Mouse (Mus musculus): ENCODE measurements at regions not wholly inside any gene's neighbourhood (a gene's known extent, or its start where the extent isn't known, plus 50 kb on each side); places are given as distances from the start of the nearest gene placed in this dataset.

- H3K9me3 ChIP-seq (ENCODE audit: control insufficient read depth, low read length) = no peaks in the 10 kb centered on the region
- peaks cover 3% of the 10 kb centered on the region; the same call in 1 of the 2 replicates for H3K4me1 ChIP-seq (ENCODE audit: control insufficient read depth, insufficient read depth, low read length)
- no peaks in the 10 kb centered on the region for H3K27me3 ChIP-seq (ENCODE audit: control insufficient read depth, insufficient read depth, low read length)
- H3K27ac ChIP-seq (replicated peaks; ENCODE audit: low read depth, low read length) = no peak overlapping the region
- H3K9ac ChIP-seq (replicated peaks; ENCODE audit: low read length) = no peak overlapping the region
- peak; percentile 31 for DNase-seq
- no peak overlapping the region for H3K4me3 ChIP-seq (replicated peaks; ENCODE audit: low read depth, low read length)
- no peak for ATAC-seq (ENCODE audit: low FRiP score, low TSS enrichment)
- WGBS = 50% methylated on average over 15 of the region's 15 CpGs
- H3K4me2 ChIP-seq (ENCODE audit: low read length) = no peak overlapping the region
- H3K36me3 ChIP-seq (ENCODE audit: control insufficient read depth, insufficient read depth, low read length) = no peaks in the 10 kb centered on the region
These were observed 98.2 kb upstream of the Neo1 start for GRCm38 (mm10) chr9:59134171-59135041.

DNA sequence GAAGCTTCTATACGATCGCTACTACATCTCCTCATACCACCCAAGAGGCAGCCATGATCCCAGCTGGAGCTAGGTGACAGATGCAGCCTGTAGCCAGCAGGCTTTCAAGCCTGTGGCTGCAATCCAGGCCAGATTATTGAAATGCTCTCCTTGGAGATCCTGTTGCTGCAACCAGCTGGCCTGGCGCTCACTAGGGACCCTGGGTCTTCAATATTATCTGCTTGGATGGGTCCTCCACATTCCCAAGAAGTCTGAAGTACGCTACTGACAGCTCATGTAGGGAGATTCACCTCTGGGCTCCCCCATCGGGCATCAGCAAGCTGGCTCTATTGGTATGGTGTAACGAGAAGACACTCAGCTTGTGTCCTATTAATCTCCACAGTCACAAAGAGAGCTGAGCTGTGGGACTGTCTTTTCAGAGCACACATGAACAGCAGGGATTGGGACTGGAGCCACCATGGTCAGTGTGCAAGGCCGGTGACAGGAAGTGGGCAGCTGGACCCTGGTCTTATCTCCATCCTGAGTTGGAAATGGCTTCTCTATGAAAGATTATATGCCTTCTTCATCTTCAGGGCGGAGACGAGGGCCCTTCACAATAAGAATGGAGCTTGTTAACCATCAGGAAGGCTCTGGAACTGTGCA is 93.6 kb upstream of the Neo1 start:
- no peak overlapping the region for H3K9ac ChIP-seq (replicated peaks; ENCODE audit: low read length)
- H3K27me3 ChIP-seq (ENCODE audit: control insufficient read depth, insufficient read depth, low read length) = no peaks in the 10 kb centered on the region
- ATAC-seq (ENCODE audit: low FRiP score, low TSS enrichment) = no peak
- H3K4me1 ChIP-seq (ENCODE audit: control insufficient read depth, insufficient read depth, low read length) = no peaks in the 10 kb centered on the region
- no peaks in the 10 kb centered on the region for H3K9me3 ChIP-seq (ENCODE audit: control insufficient read depth, low read length)
- no peak overlapping the region for H3K4me3 ChIP-seq (replicated peaks; ENCODE audit: low read depth, low read length)
- H3K4me2 ChIP-seq (ENCODE audit: low read length) = no peak overlapping the region
- WGBS = 78% methylated on average over 9 of the region's 9 CpGs
- no peak for DNase-seq
- H3K36me3 ChIP-seq (ENCODE audit: control insufficient read depth, insufficient read depth, low read length) = no peaks in the 10 kb centered on the region
- H3K27ac ChIP-seq (replicated peaks; ENCODE audit: low read depth, low read length) = no peak overlapping the region

DNA sequence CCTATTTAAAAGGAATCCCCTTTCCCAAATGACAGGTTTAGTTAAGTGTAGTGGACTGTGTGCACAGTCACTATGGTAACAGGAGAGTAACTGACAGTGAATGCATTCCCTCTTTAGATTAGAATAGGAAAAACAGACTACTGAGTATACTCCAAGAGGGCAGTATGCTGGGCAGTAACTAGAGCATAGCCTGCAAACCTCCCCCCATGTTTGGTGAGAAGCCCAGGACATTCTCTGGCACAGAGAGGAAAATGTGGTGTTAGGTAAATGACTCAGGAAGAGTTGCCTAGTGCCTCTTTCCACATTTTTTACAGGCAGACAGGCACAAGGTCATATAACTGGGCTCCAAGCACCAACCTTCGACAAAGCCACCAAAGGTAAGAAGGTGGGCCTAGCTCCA is 93.0 kb upstream of the Neo1 start:
- Histone ChIP-seq H3K9ac (replicated peaks; ENCODE audit: low read length) (no peak overlapping the region), H3K4me3 (replicated peaks; ENCODE audit: low read depth, low read length) (no peak overlapping the region), H3K27me3 (ENCODE audit: control insufficient read depth, insufficient read depth, low read length) (no peaks in the 10 kb centered on the region), H3K4me2 (ENCODE audit: low read length) (no peak overlapping the region), H3K9me3 (ENCODE audit: control insufficient read depth, low read length) (no peaks in the 10 kb centered on the region), H3K27ac (replicated peaks; ENCODE audit: low read depth, low read length) (no peak overlapping the region), H3K4me1 (ENCODE audit: control insufficient read depth, insufficient read depth, low read length) (no peaks in the 10 kb centered on the region), H3K36me3 (ENCODE audit: control insufficient read depth, insufficient read depth, low read length) (no peaks in the 10 kb centered on the region)
- DNase-seq (no peak), ATAC-seq (ENCODE audit: low FRiP score, low TSS enrichment) (no peak)
- 91% methylated on average over 1 of the region's 1 CpGs for WGBS

- no peaks in the 10 kb centered on the region for H3K36me3 ChIP-seq (ENCODE audit: control insufficient read depth, insufficient read depth, low read length)
- no peak for DNase-seq
- H3K9me3 ChIP-seq (ENCODE audit: control insufficient read depth, low read length) = no peaks in the 10 kb centered on the region
- H3K4me1 ChIP-seq (ENCODE audit: control insufficient read depth, insufficient read depth, low read length) = no peaks in the 10 kb centered on the region
- H3K4me3 ChIP-seq (replicated peaks; ENCODE audit: low read depth, low read length) = no peak overlapping the region
- no peak overlapping the region for H3K27ac ChIP-seq (replicated peaks; ENCODE audit: low read depth, low read length)
- no peak overlapping the region for H3K9ac ChIP-seq (replicated peaks; ENCODE audit: low read length)
- H3K27me3 ChIP-seq (ENCODE audit: control insufficient read depth, insufficient read depth, low read length) = no peaks in the 10 kb centered on the region
- WGBS = 80% methylated on average over 2 of the region's 2 CpGs
- no peak overlapping the region for H3K4me2 ChIP-seq (ENCODE audit: low read length)
- no peak for ATAC-seq (ENCODE audit: low FRiP score, low TSS enrichment)
These were observed 91.8 kb upstream of the Neo1 start for GRCm38 (mm10) chr9:59128023-59128422.

- H3K9ac ChIP-seq (replicated peaks; ENCODE audit: low read length) = no peak overlapping the region
- DNase-seq = peak; percentile 15
- H3K4me2 ChIP-seq (ENCODE audit: low read length) = no peak overlapping the region
- H3K9me3 ChIP-seq (ENCODE audit: control insufficient read depth, low read length) = no peaks in the 10 kb centered on the region
- no peak overlapping the region for H3K4me3 ChIP-seq (replicated peaks; ENCODE audit: low read depth, low read length)
- WGBS = 50% methylated on average over 6 of the region's 6 CpGs
- peak overlapping the region; percentile 37; the same call in 1 of the 2 replicates for H3K27ac ChIP-seq (replicated peaks; ENCODE audit: low read depth, low read length)
- H3K36me3 ChIP-seq (ENCODE audit: control insufficient read depth, insufficient read depth, low read length) = no peaks in the 10 kb centered on the region
- ATAC-seq (ENCODE audit: low FRiP score, low TSS enrichment) = no peak
- H3K4me1 ChIP-seq (ENCODE audit: control insufficient read depth, insufficient read depth, low read length) = no peaks in the 10 kb centered on the region
- no peaks in the 10 kb centered on the region for H3K27me3 ChIP-seq (ENCODE audit: control insufficient read depth, insufficient read depth, low read length)
These were observed 89.6 kb upstream of the Neo1 start for GRCm38 (mm10) chr9:59125886-59126285.

DNA sequence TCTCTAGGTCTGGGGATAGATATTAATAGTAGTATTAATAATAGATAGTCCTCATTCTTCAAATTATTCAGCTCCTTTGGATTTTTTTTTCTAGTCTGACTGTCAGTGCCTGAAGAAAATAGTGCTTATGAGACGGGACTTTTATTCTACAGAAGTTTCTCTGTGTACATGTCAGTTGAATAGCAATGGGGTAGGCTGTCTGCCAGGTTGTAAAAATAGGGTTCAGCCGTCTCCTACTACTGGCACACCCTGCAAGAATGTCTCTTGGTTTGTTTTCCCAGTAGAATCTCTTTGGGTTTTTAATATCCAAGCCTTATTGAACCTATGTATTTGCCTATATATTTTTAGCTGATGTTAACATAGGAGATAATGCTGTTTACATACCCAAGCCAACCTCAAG is 80.3 kb upstream of the Neo1 start:
- no peak overlapping the region for H3K4me2 ChIP-seq (ENCODE audit: low read length)
- H3K4me1 ChIP-seq (ENCODE audit: control insufficient read depth, insufficient read depth, low read length) = peaks cover 6% of the 10 kb centered on the region
- no peaks in the 10 kb centered on the region for H3K27me3 ChIP-seq (ENCODE audit: control insufficient read depth, insufficient read depth, low read length)
- no peak for DNase-seq
- no peaks in the 10 kb centered on the region for H3K36me3 ChIP-seq (ENCODE audit: control insufficient read depth, insufficient read depth, low read length)
- H3K9ac ChIP-seq (replicated peaks; ENCODE audit: low read length) = no peak overlapping the region
- no peak overlapping the region for H3K27ac ChIP-seq (replicated peaks; ENCODE audit: low read depth, low read length)
- no peak overlapping the region for H3K4me3 ChIP-seq (replicated peaks; ENCODE audit: low read depth, low read length)
- ATAC-seq (ENCODE audit: low FRiP score, low TSS enrichment) = no peak
- 57% methylated on average over 2 of the region's 2 CpGs for WGBS
- no peaks in the 10 kb centered on the region for H3K9me3 ChIP-seq (ENCODE audit: control insufficient read depth, low read length)

GRCm38 (mm10) chr9:59113859-59114258 is 77.6 kb upstream of the Neo1 start:
- DNase-seq = peak; percentile 26
- Histone ChIP-seq H3K27me3 (ENCODE audit: control insufficient read depth, insufficient read depth, low read length) (no peaks in the 10 kb centered on the region), H3K4me2 (ENCODE audit: low read length) (no peak overlapping the region), H3K4me3 (replicated peaks; ENCODE audit: low read depth, low read length) (no peak overlapping the region), H3K27ac (replicated peaks; ENCODE audit: low read depth, low read length) (no peak overlapping the region), H3K9ac (replicated peaks; ENCODE audit: low read length) (no peak overlapping the region), H3K9me3 (ENCODE audit: control insufficient read depth, low read length) (no peaks in the 10 kb centered on the region), H3K4me1 (ENCODE audit: control insufficient read depth, insufficient read depth, low read length) (peaks cover 6% of the 10 kb centered on the region), H3K36me3 (ENCODE audit: control insufficient read depth, insufficient read depth, low read length) (no peaks in the 10 kb centered on the region)
- no peak for ATAC-seq (ENCODE audit: low FRiP score, low TSS enrichment)
- WGBS = 11% methylated on average over 4 of the region's 4 CpGs

GRCm38 (mm10) chr9:59099738-59100137 is 63.5 kb upstream of the Neo1 start:
- no peak overlapping the region for H3K4me2 ChIP-seq (ENCODE audit: low read length)
- 91% methylated on average over 5 of the region's 5 CpGs for WGBS
- H3K36me3 ChIP-seq (ENCODE audit: control insufficient read depth, insufficient read depth, low read length) = no peaks in the 10 kb centered on the region
- H3K4me1 ChIP-seq (ENCODE audit: control insufficient read depth, insufficient read depth, low read length) = no peaks in the 10 kb centered on the region
- no peak overlapping the region for H3K9ac ChIP-seq (replicated peaks; ENCODE audit: low read length)
- no peaks in the 10 kb centered on the region for H3K27me3 ChIP-seq (ENCODE audit: control insufficient read depth, insufficient read depth, low read length)
- no peak overlapping the region for H3K4me3 ChIP-seq (replicated peaks; ENCODE audit: low read depth, low read length)
- no peaks in the 10 kb centered on the region for H3K9me3 ChIP-seq (ENCODE audit: control insufficient read depth, low read length)
- ATAC-seq (ENCODE audit: low FRiP score, low TSS enrichment) = no peak
- no peak overlapping the region for H3K27ac ChIP-seq (replicated peaks; ENCODE audit: low read depth, low read length)
- DNase-seq = no peak

DNA sequence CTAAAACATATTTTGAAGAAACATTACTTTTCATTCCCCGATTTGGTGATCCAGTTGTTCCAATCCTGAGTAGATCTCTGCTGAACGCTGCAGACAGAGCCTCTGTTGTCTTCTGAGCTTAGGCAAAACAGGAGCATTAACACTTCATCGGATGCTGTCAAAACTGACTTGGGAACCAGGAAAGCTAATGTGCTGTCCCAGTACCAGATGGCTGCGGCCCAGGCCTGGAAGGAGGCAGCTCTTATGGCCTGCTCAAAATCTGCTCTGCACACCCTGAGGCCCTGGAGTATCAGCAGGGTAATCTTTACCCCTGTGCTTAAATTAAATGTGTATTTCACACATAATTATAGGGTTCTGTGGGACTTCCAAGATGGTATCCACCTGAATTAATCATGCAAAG is 61.3 kb upstream of the Neo1 start:
- H3K4me3 ChIP-seq (replicated peaks; ENCODE audit: low read depth, low read length) = no peak overlapping the region
- no peak overlapping the region for H3K9ac ChIP-seq (replicated peaks; ENCODE audit: low read length)
- ATAC-seq (ENCODE audit: low FRiP score, low TSS enrichment) (no peak), DNase-seq (peak; percentile 29)
- H3K4me2 ChIP-seq (ENCODE audit: low read length) = no peak overlapping the region
- no peaks in the 10 kb centered on the region for H3K27me3 ChIP-seq (ENCODE audit: control insufficient read depth, insufficient read depth, low read length)
- 0 out of 2 replicates have a peak, but pooled peaks cover 3% of the 10 kb centered on the region for H3K4me1 ChIP-seq (ENCODE audit: control insufficient read depth, insufficient read depth, low read length)
- H3K9me3 ChIP-seq (ENCODE audit: control insufficient read depth, low read length) = no peaks in the 10 kb centered on the region
- H3K27ac ChIP-seq (replicated peaks; ENCODE audit: low read depth, low read length) = no peak overlapping the region
- H3K36me3 ChIP-seq (ENCODE audit: control insufficient read depth, insufficient read depth, low read length) = no peaks in the 10 kb centered on the region
- 51% methylated on average over 4 of the region's 4 CpGs for WGBS
